Mouse (Mus musculus) ES-E14 (cell line): ENCODE measurements around the gene Cpa5. TPM values are rescaled to one million over a fixed set of nuclear protein-coding genes. Genes with fewer than 3 reads are reported as not detected.

Experiments used
- DNase-seq: peaks from one replicate; pipeline ENCODE4 v3.0.0-alpha.2; 2013; ENCODE audit warnings: low read depth, low spot score
- H3K27ac ChIP-seq: 2 replicates; pipeline ENCODE4 v1.5.1; 2012; ENCODE audit warnings: low read depth, mild to moderate bottlenecking, low read length, moderate library complexity, mixed read lengths; ENCODE audit not compliant: poor library complexity, insufficient read depth, severe bottlenecking
- H3K36me3 ChIP-seq: 2 replicates; pipeline ENCODE4 v1.6.1; 2012; ENCODE audit warnings: mild to moderate bottlenecking, low read length, moderate library complexity, mixed read lengths; ENCODE audit not compliant: control insufficient read depth, poor library complexity, insufficient read depth, severe bottlenecking
- H3K4me1 ChIP-seq, 2 experiments: fragments of 150-350 bp in 1 of 2; sonication (generic) in 1 of 2; 2 replicates each; pipeline ENCODE4 v1.6.1; 2012; ENCODE audit warnings: low read length in 2 of 2, mild to moderate bottlenecking in 1 of 2, mixed read lengths in 1 of 2; ENCODE audit not compliant: control insufficient read depth in 2 of 2, insufficient read depth in 2 of 2, poor library complexity in 1 of 2
- H3K4me3 ChIP-seq, 2 experiments: fragments of 150-350 bp in 1 of 2; sonication (generic) in 1 of 2; 2 replicates each; pipeline ENCODE4 v1.5.1; 2012; ENCODE audit warnings: low read length in 2 of 2, low read depth in 1 of 2, mild to moderate bottlenecking in 1 of 2, mixed read lengths in 1 of 2; ENCODE audit not compliant: insufficient read depth in 1 of 2, poor library complexity in 1 of 2, severe bottlenecking in 1 of 2
- H3K9ac ChIP-seq: 2 replicates; pipeline ENCODE4 v1.6.1; 2012; ENCODE audit warnings: low read depth, mild to moderate bottlenecking, low read length, mixed read lengths; ENCODE audit not compliant: poor library complexity, insufficient read depth, severe bottlenecking
- H3K9me3 ChIP-seq: fragments of 150-350 bp; sonication (generic); 2 replicates; pipeline ENCODE4 v1.6.1; 2012; ENCODE audit warnings: low read depth, mild to moderate bottlenecking, low read length; ENCODE audit not compliant: control insufficient read depth, insufficient read depth
- CHD2 ChIP-seq: IDR thresholded peaks from 2 replicates; pipeline ENCODE4 v1.6.1; 2014; ENCODE audit warnings: mild to moderate bottlenecking, low read depth, low read length, inconsistent platforms
- HCFC1 ChIP-seq: IDR thresholded peaks from 2 replicates; pipeline ENCODE4 v1.6.1; 2012; ENCODE audit warnings: low read length, inconsistent platforms, borderline replicate concordance; ENCODE audit not compliant: insufficient read depth
- MAFK ChIP-seq: IDR thresholded peaks from 2 replicates; pipeline ENCODE4 v1.6.1; 2014; ENCODE audit warnings: mild to moderate bottlenecking, low read depth, low read length, inconsistent platforms; ENCODE audit not compliant: insufficient read depth
- ZC3H11A ChIP-seq: IDR thresholded peaks from 2 replicates; pipeline ENCODE4 v1.6.1; 2012; ENCODE audit warnings: low read depth, mild to moderate bottlenecking, inconsistent platforms, low read length, borderline replicate concordance
- ZNF384 ChIP-seq: IDR thresholded peaks from 2 replicates; pipeline ENCODE4 v1.6.1; 2012; ENCODE audit warnings: low read depth, low read length, inconsistent platforms
- in situ Hi-C, 2 experiments: fragments of 600-800 bp; cut with MboI; formaldehyde crosslinking; loops; one replicate each; pipeline ENCODE4 v1.15.1; 2025; ENCODE audit warnings: low sequenced_read_pairs in 2 of 2, inconsistent platforms in 1 of 2; ENCODE audit not compliant: unreplicated experiment in 2 of 2
- total RNA-seq: library from RNA; depleted of rRNA; stranded (reverse); fragments of 300-350 nt; gene quantifications from 2 replicates; pipeline ENCODE4 v1.2.3, GENCODE M21; 2012

The Cpa5 gene
- total RNA-seq, 1 experiment = not detected

DNA sequence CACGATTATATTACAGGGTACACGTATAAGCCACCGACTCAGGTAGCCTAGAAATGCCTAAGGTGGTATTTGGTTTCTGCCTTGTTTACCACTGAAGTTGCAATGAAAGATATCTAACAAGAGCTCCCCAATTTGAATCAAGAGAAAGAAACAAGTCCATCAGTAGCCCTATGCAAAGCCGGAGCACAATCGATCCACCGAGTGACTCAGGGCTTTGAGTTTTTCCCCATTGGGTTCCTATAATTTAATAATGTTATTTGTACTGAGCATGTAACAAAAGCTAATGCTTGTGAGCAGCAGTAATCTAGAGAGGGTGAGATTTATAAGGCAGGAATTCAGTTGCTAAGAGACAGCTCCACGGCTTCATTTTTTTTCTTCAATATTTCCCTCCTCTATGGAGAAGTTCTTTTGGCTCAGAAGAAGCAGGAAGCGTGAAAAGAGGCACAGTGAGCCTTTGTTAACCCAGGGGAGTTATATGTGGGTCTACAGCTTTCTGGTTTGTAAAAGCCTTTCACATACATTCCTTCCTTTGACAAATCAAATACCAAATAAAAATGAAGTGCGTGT is 64.0 kb downstream of the Cpa5 start:
- no peaks in the 10 kb centered on the region; the same call in 1 of the 2 replicates for H3K36me3 ChIP-seq
- TF ChIP-seq MAFK (no peak), CHD2 (no peak), ZNF384 (no peak), HCFC1 (no peak), ZC3H11A (no peak)
- DNase-seq = no peak
- H3K4me1 ChIP-seq = no peaks in the 10 kb centered on the region
- H3K9me3 ChIP-seq = no peaks in the 10 kb centered on the region
- in situ Hi-C loops = no loop called here
- H3K4me3 ChIP-seq = no peak overlapping the region
- no peak overlapping the region for H3K9ac ChIP-seq
- H3K27ac ChIP-seq = no peak overlapping the region

DNA sequence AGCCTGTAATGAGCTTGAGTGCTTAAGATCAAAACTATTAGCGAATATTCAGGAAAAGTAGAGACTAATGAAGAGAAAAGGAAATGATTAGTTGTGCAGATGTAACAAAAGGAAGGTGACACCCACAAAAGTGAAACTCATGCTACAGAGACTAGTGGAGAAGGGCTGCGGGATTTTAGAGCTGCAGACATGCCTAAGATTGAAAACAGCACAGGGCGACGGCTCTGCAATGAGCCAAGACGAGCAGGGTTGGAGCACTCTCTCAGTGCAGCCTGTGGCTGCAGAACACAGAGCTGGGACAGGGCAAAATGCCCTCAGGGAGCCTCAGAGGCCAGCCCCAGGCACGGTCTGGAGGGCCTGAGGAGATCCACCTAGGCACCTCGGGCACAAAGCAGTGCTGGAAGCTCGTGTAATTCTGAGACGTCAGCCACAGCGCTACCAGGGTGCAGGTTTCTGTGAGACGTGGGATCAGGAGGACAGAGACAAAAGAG is 64.5 kb downstream of the Cpa5 start:
- H3K36me3 ChIP-seq = no peaks in the 10 kb centered on the region; the same call in 1 of the 2 replicates
- TF ChIP-seq HCFC1 (no peak), ZC3H11A (no peak), ZNF384 (no peak), CHD2 (no peak), MAFK (no peak)
- no peak overlapping the region for H3K4me3 ChIP-seq
- in situ Hi-C loops = no loop called here
- no peaks in the 10 kb centered on the region for H3K9me3 ChIP-seq
- H3K9ac ChIP-seq = no peak overlapping the region
- DNase-seq = no peak
- H3K4me1 ChIP-seq = no peaks in the 10 kb centered on the region
- no peak overlapping the region for H3K27ac ChIP-seq

- no peak overlapping the region for H3K4me3 ChIP-seq
- no peaks in the 10 kb centered on the region for H3K4me1 ChIP-seq
- in situ Hi-C loops = no loop called here
- no peak overlapping the region for H3K9ac ChIP-seq
- DNase-seq = no peak
- H3K9me3 ChIP-seq = no peaks in the 10 kb centered on the region
- H3K27ac ChIP-seq = no peak overlapping the region
- no peak for TF ChIP-seq MAFK
- TF ChIP-seq ZC3H11A = no peak
- TF ChIP-seq ZNF384 = no peak
- no peak for TF ChIP-seq CHD2
- TF ChIP-seq HCFC1 = no peak
- H3K36me3 ChIP-seq = no peaks in the 10 kb centered on the region; the same call in 1 of the 2 replicates
Observed at GRCm38 (mm10) chr6:30676506-30676905, 65.7 kb downstream of the Cpa5 start.

GRCm38 (mm10) chr6:30677591-30677990 is 66.8 kb downstream of the Cpa5 start:
- H3K9me3 ChIP-seq = no peaks in the 10 kb centered on the region
- in situ Hi-C loops = no loop called here
- peaks cover 0 to 3% of the 10 kb centered on the region in 2 experiments; a peak in 2 of 4 replicates for H3K4me1 ChIP-seq
- H3K9ac ChIP-seq = no peak overlapping the region
- H3K36me3 ChIP-seq = no peaks in the 10 kb centered on the region; the same call in 1 of the 2 replicates
- no peak overlapping the region for H3K4me3 ChIP-seq
- TF ChIP-seq CHD2 (no peak), ZNF384 (no peak), ZC3H11A (no peak), MAFK (no peak), HCFC1 (no peak)
- H3K27ac ChIP-seq = no peak overlapping the region
- no peak for DNase-seq

DNA sequence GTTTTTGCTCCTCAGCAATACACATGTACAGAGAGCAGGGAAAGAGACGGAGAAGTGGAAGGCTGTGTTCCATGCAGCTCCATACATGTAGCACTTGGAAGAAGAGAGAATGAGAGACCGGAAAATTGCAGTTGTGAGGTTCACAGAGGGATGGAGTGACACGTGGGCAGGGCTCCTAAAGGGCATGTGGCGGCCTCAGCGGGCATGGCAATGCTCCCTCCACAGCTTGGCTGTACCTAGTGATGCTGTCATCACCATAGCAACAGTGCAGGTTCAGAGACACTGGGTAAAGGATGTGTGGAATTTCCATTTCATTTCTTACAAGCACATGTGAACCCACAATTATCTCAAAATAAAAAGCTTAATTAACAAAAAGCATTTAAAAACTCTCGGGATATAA is 67.7 kb downstream of the Cpa5 start:
- peaks cover 0 to 5% of the 10 kb centered on the region in 2 experiments; a peak in 2 of 4 replicates for H3K4me1 ChIP-seq
- H3K9me3 ChIP-seq = no peaks in the 10 kb centered on the region
- no peak overlapping the region for H3K4me3 ChIP-seq
- no peak overlapping the region for H3K27ac ChIP-seq
- TF ChIP-seq HCFC1 (no peak), CHD2 (no peak), ZNF384 (no peak), MAFK (no peak), ZC3H11A (no peak)
- no peaks in the 10 kb centered on the region; the same call in 1 of the 2 replicates for H3K36me3 ChIP-seq
- in situ Hi-C loops = no loop called here
- no peak for DNase-seq
- no peak overlapping the region for H3K9ac ChIP-seq
